Mouse (Mus musculus) C2C12 (cell line): Measurements from ENCODE around the gene Rnf149. TPM values are rescaled to one million over a fixed set of nuclear protein-coding genes. Genes with fewer than 3 reads are reported as not detected.

Experiments
- H3K27me3 ChIP-seq: one replicate; pipeline ENCODE4 v1.6.1; 2011; ENCODE audit not compliant: control insufficient read depth, insufficient read depth, insufficient read length
- H3K36me3 ChIP-seq: one replicate; pipeline ENCODE4 v1.6.1; 2011; ENCODE audit not compliant: control insufficient read depth, insufficient read depth
- H3K4me3 ChIP-seq: one replicate; pipeline ENCODE4 v1.5.1; 2011; ENCODE audit warnings: mild to moderate bottlenecking, control low read depth; ENCODE audit not compliant: poor library complexity, insufficient read depth, severe bottlenecking
- H3K79me2 ChIP-seq: one replicate; pipeline ENCODE4 v1.6.1; 2011; ENCODE audit not compliant: control insufficient read depth, insufficient read depth
- H3K79me3 ChIP-seq: one replicate; pipeline ENCODE4 v1.6.1; 2011; ENCODE audit warnings: low read depth, control low read depth
- H3ac ChIP-seq: one replicate; pipeline ENCODE3; 2011; ENCODE audit warnings: low read depth; ENCODE audit not compliant: control insufficient read depth, insufficient read length
- CEBPB ChIP-seq: IDR thresholded peaks from one replicate; pipeline ENCODE4 v1.6.1; 2011; ENCODE audit warnings: low read depth, mild to moderate bottlenecking, control low read depth, moderate library complexity
- CTCF ChIP-seq: IDR thresholded peaks from one replicate; pipeline ENCODE4 v1.5.1; 2011; ENCODE audit not compliant: control insufficient read depth, insufficient read depth, insufficient read length
- FOSL1 ChIP-seq: IDR thresholded peaks from one replicate; pipeline ENCODE4 v1.8.0; 2011; ENCODE audit warnings: mild to moderate bottlenecking, low read length; ENCODE audit not compliant: poor library complexity, insufficient read depth, severe bottlenecking
- MAX ChIP-seq: IDR thresholded peaks from one replicate; pipeline ENCODE4 v1.6.1; 2011; ENCODE audit warnings: mild to moderate bottlenecking, control low read depth
- MYOD1 ChIP-seq: IDR thresholded peaks from one replicate; pipeline ENCODE4 v1.6.1; 2011; ENCODE audit warnings: low read depth; ENCODE audit not compliant: control insufficient read depth, insufficient read length
- MYOG ChIP-seq: IDR thresholded peaks from one replicate; pipeline ENCODE4 v1.6.1; 2011; ENCODE audit not compliant: control insufficient read depth, insufficient read length; ENCODE audit errors: extremely low read depth
- USF1 ChIP-seq: IDR thresholded peaks from one replicate; pipeline ENCODE4 v1.6.1; 2011; ENCODE audit warnings: low read depth, mild to moderate bottlenecking, control low read depth, moderate library complexity
- long read RNA-seq, 2 experiments: library from polyadenylated mRNA; unstranded; transcript quantifications; one replicate each; pipeline ENCODE4 v2.0.0; 2019 to 2020
- polyA plus RNA-seq: library from polyadenylated mRNA; unstranded; fragments of >200 nt; fragmentation: generic; extraction: Trizol; gene quantifications from one replicate; pipeline ENCODE4 v1.2.1, GENCODE M21; 2012; ENCODE audit warnings: missing spikeins

The Rnf149 gene
- 23.0 TPM for polyA plus RNA-seq
- long read RNA-seq, experiment 1, transcript Rnf149-201 (7 exons, 2,492 nt), result major isoform, 9 of 16 reads
- long read RNA-seq, experiment 1, partial matches to known transcripts, result 2 of 16 reads
- long read RNA-seq, experiment 1, other reads (novel, unspliced or antisense), result 5 of 16 reads
- long read RNA-seq, experiment 2, transcript Rnf149-201 (7 exons, 2,492 nt), result major isoform, 16 of 22 reads
- long read RNA-seq, experiment 2, partial matches to known transcripts, result 2 of 22 reads
- long read RNA-seq, experiment 2, other reads (novel, unspliced or antisense), result 4 of 22 reads

- no peak for TF ChIP-seq MYOG
- no peak for TF ChIP-seq USF1
- TF ChIP-seq CTCF, result no peak
- no peak for TF ChIP-seq MAX
- peak; percentile 95 for TF ChIP-seq CEBPB
- TF ChIP-seq FOSL1, result no peak
- H3K36me3 ChIP-seq, result no peaks in the 10 kb centered on the region
- H3ac ChIP-seq, result peak within 1 kb of the TSS; percentile 91
- H3K27me3 ChIP-seq, result peaks cover 3% of the 10 kb centered on the region
- H3K79me2 ChIP-seq, result peaks cover 49% of the 10 kb centered on the region
- H3K79me3 ChIP-seq, result peaks cover 40% of the 10 kb centered on the region
- peak within 1 kb of the TSS; percentile 72 for H3K4me3 ChIP-seq
Observed at GRCm38 (mm10) chr1:39577253-39577705, at the start of gene Rnf149. TSS of gene Rnf149 (minus strand) at chr1:39577405.

- H3K27me3 ChIP-seq, result no peaks in the 10 kb centered on the region
- H3ac ChIP-seq, result no peak overlapping the region
- TF ChIP-seq MYOG (no peak), CTCF (no peak), FOSL1 (no peak), CEBPB (no peak), USF1 (no peak), MAX (no peak), MYOD1 (no peak)
- H3K36me3 ChIP-seq, result no peaks in the 10 kb centered on the region
- H3K79me2 ChIP-seq, result no peaks in the 10 kb centered on the region
- H3K4me3 ChIP-seq, result no peak overlapping the region
- H3K79me3 ChIP-seq, result no peaks in the 10 kb centered on the region
Observed at GRCm38 (mm10) chr1:39625491-39625890, 48.3 kb upstream of the Rnf149 start.

GRCm38 (mm10) chr1:39623729-39624128 lies 46.5 kb upstream of the Rnf149 start:
- Histone ChIP-seq H3K79me2 (no peaks in the 10 kb centered on the region), H3K4me3 (no peak overlapping the region)
- TF ChIP-seq CEBPB, result no peak
- TF ChIP-seq MYOD1, result no peak
- TF ChIP-seq CTCF, result no peak
- no peak for TF ChIP-seq MYOG
- no peak for TF ChIP-seq MAX
- no peak for TF ChIP-seq USF1
- no peak for TF ChIP-seq FOSL1

GRCm38 (mm10) chr1:39623106-39623505 lies 45.9 kb upstream of the Rnf149 start:
- Histone ChIP-seq H3K79me3 (no peaks in the 10 kb centered on the region), H3K79me2 (no peaks in the 10 kb centered on the region), H3K27me3 (no peaks in the 10 kb centered on the region), H3ac (no peak overlapping the region), H3K4me3 (no peak overlapping the region), H3K36me3 (no peaks in the 10 kb centered on the region)
- TF ChIP-seq CTCF, result no peak
- TF ChIP-seq MYOG, result no peak
- no peak for TF ChIP-seq CEBPB
- TF ChIP-seq USF1, result no peak
- TF ChIP-seq MYOD1, result no peak
- no peak for TF ChIP-seq MAX
- no peak for TF ChIP-seq FOSL1

More at GRCm38 (mm10) chr1:39623729-39624128, 46.5 kb upstream of the Rnf149 start:
- Histone ChIP-seq H3K79me3 (no peaks in the 10 kb centered on the region), H3K27me3 (no peaks in the 10 kb centered on the region), H3K36me3 (no peaks in the 10 kb centered on the region), H3ac (no peak overlapping the region)

- Histone ChIP-seq H3K79me2 (no peaks in the 10 kb centered on the region), H3K27me3 (no peaks in the 10 kb centered on the region), H3K36me3 (no peaks in the 10 kb centered on the region), H3K79me3 (no peaks in the 10 kb centered on the region), H3K4me3 (no peak overlapping the region), H3ac (no peak overlapping the region)
- no peak for TF ChIP-seq MYOG
Observed at GRCm38 (mm10) chr1:39618524-39618923, 41.3 kb upstream of the Rnf149 start.

GRCm38 (mm10) chr1:39615526-39615925 lies 38.3 kb upstream of the Rnf149 start:
- H3K36me3 ChIP-seq, result no peaks in the 10 kb centered on the region
- no peak overlapping the region for H3ac ChIP-seq
- no peaks in the 10 kb centered on the region for H3K27me3 ChIP-seq
- H3K79me3 ChIP-seq, result no peaks in the 10 kb centered on the region
- no peak overlapping the region for H3K4me3 ChIP-seq
- TF ChIP-seq FOSL1 (no peak), CEBPB (no peak), USF1 (no peak), MAX (no peak), CTCF (no peak), MYOG (no peak), MYOD1 (no peak)
- no peaks in the 10 kb centered on the region for H3K79me2 ChIP-seq
